Mouse (Mus musculus): ENCODE results near the gene Bsn.

GRCm38 (mm10) chr9:108132373-108132772 is 57.8 kb downstream of the Bsn start:
- TF ChIP-seq EP300 (IDR thresholded peaks at IDR 0.05; ENCODE audit: low read depth) (no peak), CTCF (IDR thresholded peaks at IDR 0.05; ENCODE audit: low read depth) (no peak)
